Mouse (Mus musculus) kidney, adult 2 months (tissue): ENCODE data around the gene Rbm8a.
A peak's percentile ranks its signal among the peaks of the same experiment; 100 is the strongest.

ENCODE experiments used
- CTCF ChIP-seq: fragments of 200-500 bp; conservative IDR thresholded peaks from 2 replicates; pipeline ENCODE4 v1.5.1; 2011; ENCODE audit warnings: low read depth, mild to moderate bottlenecking, control low read depth, low read length, moderate library complexity, mixed read lengths; ENCODE audit not compliant: insufficient read depth, insufficient read length
- POLR2A ChIP-seq: fragments of 200-500 bp; IDR thresholded peaks from one replicate; pipeline ENCODE4 v1.6.1; 2011; ENCODE audit warnings: low read depth, low read length, control low read depth

GRCm38 (mm10) chr3:96639219-96639618, 9.5 kb downstream of the Rbm8a start:
- TF ChIP-seq CTCF: peak; percentile 76
- no peak for TF ChIP-seq POLR2A
